Mouse (Mus musculus): ENCODE results near the gene Myoz2. TPM values are rescaled to one million over a fixed set of nuclear protein-coding genes. Genes with fewer than 3 reads are reported as not detected.

Gene Myoz2
- total RNA-seq (2021), result 1,000 to 10,000 TPM; 2,092 to 2,205 TPM

GRCm38 (mm10) chr3:123034752-123035151 lies at the start of gene Myoz2:
Myoz2 (minus strand) TSS chr3:123035015.
- intact Hi-C loops (cut with DNase I), result loop anchor here (1.0 to 5.0 kb wide), 2 partner anchors 38 to 58 kb away; no protein-coding TSS in a partner anchor
- peak; percentile 6 for DNase-seq (ENCODE audit: low spot score)

GRCm38 (mm10) chr3:123081665-123082064 lies 46.9 kb upstream of the Myoz2 start:
- DNase-seq (ENCODE audit: low spot score), result no peak
- intact Hi-C loops (cut with DNase I), result no loop called here

- intact Hi-C loops (cut with DNase I), result no loop called here
- no peak for DNase-seq (ENCODE audit: low spot score)
These were observed 46.1 kb upstream of the Myoz2 start for GRCm38 (mm10) chr3:123080943-123081342.

GRCm38 (mm10) chr3:123080017-123080725 lies 45.4 kb upstream of the Myoz2 start:
- DNase-seq (ENCODE audit: low spot score), result no peak
- intact Hi-C loops (cut with DNase I), result no loop called here

- intact Hi-C loops (cut with DNase I), result no loop called here
- DNase-seq (ENCODE audit: low spot score), result no peak
These were observed 40.9 kb upstream of the Myoz2 start for GRCm38 (mm10) chr3:123075759-123076158.

GRCm38 (mm10) chr3:123075034-123075433 lies 40.2 kb upstream of the Myoz2 start:
- intact Hi-C loops (cut with DNase I), result no loop called here

GRCm38 (mm10) chr3:123073351-123073750 lies 38.5 kb upstream of the Myoz2 start:
- intact Hi-C loops (cut with DNase I), result loop anchor here (5.0 kb wide), 1 partner anchor 41 kb away; no protein-coding TSS in a partner anchor

More at GRCm38 (mm10) chr3:123075034-123075433, 40.2 kb upstream of the Myoz2 start:
- DNase-seq (ENCODE audit: low spot score), result no peak

GRCm38 (mm10) chr3:123072472-123072871 lies 37.7 kb upstream of the Myoz2 start:
- no peak for DNase-seq (ENCODE audit: low spot score)
- intact Hi-C loops (cut with DNase I), result loop anchor here (5.0 kb wide), 1 partner anchor 40 kb away; no protein-coding TSS in a partner anchor

More at GRCm38 (mm10) chr3:123073351-123073750, 38.5 kb upstream of the Myoz2 start:
- DNase-seq (ENCODE audit: low spot score), result no peak

- DNase-seq (ENCODE audit: low spot score), result peak; percentile 18
- intact Hi-C loops (cut with DNase I), result loop anchor here (5.0 kb wide), 1 partner anchor 39 kb away; no protein-coding TSS in a partner anchor
These were observed 36.2 kb upstream of the Myoz2 start for GRCm38 (mm10) chr3:123070996-123071395.

- intact Hi-C loops (cut with DNase I), result loop anchor here (5.0 kb wide), 1 partner anchor 35 kb away; no protein-coding TSS in a partner anchor
These were observed 32.0 kb upstream of the Myoz2 start for GRCm38 (mm10) chr3:123066836-123067235.

GRCm38 (mm10) chr3:123065466-123065865 lies 30.7 kb upstream of the Myoz2 start:
- DNase-seq (ENCODE audit: low spot score), result no peak
- intact Hi-C loops (cut with DNase I), result loop anchor here (5.0 kb wide), 1 partner anchor 37 kb away; no protein-coding TSS in a partner anchor

More at GRCm38 (mm10) chr3:123066836-123067235, 32.0 kb upstream of the Myoz2 start:
- DNase-seq (ENCODE audit: low spot score), result no peak

- DNase-seq (ENCODE audit: low spot score), result no peak
- intact Hi-C loops (cut with DNase I), result no loop called here
These were observed 29.4 kb upstream of the Myoz2 start for GRCm38 (mm10) chr3:123064186-123064585.

- no peak for DNase-seq (ENCODE audit: low spot score)
- intact Hi-C loops (cut with DNase I), result no loop called here
These were observed 27.1 kb upstream of the Myoz2 start for GRCm38 (mm10) chr3:123061931-123062330.

GRCm38 (mm10) chr3:123058832-123059231 lies 24.0 kb upstream of the Myoz2 start:
- no peak for DNase-seq (ENCODE audit: low spot score)
- intact Hi-C loops (cut with DNase I), result no loop called here

GRCm38 (mm10) chr3:123054178-123054577 lies 19.4 kb upstream of the Myoz2 start:
- intact Hi-C loops (cut with DNase I), result no loop called here
- no peak for DNase-seq (ENCODE audit: low spot score)

- DNase-seq (ENCODE audit: low spot score), result no peak
- intact Hi-C loops (cut with DNase I), result no loop called here
These were observed 18.6 kb upstream of the Myoz2 start for GRCm38 (mm10) chr3:123053192-123053938.

- no peak for DNase-seq (ENCODE audit: low spot score)
- intact Hi-C loops (cut with DNase I), result no loop called here
These were observed 7.5 kb upstream of the Myoz2 start for GRCm38 (mm10) chr3:123042308-123042707.

GRCm38 (mm10) chr3:123033804-123034203 lies 1.0 kb downstream of the Myoz2 start:
- intact Hi-C loops (cut with DNase I), result loop anchor here (5.0 kb wide), 1 partner anchor 38 kb away; no protein-coding TSS in a partner anchor
- DNase-seq (ENCODE audit: low spot score), result no peak

- intact Hi-C loops (cut with DNase I), result loop anchor here (5.0 kb wide), 1 partner anchor 77 kb away; no protein-coding TSS in a partner anchor
- no peak for DNase-seq (ENCODE audit: low spot score)
These were observed 9.2 kb downstream of the Myoz2 start for GRCm38 (mm10) chr3:123025634-123026033.

GRCm38 (mm10) chr3:123024496-123025234 lies 10.2 kb downstream of the Myoz2 start:
- intact Hi-C loops (cut with DNase I), result loop anchor here (5.0 kb wide), 1 partner anchor 78 kb away; no protein-coding TSS in a partner anchor
- no peak for DNase-seq (ENCODE audit: low spot score)
